Mouse (Mus musculus): ENCODE measurements around the gene Kctd21.

DNA sequence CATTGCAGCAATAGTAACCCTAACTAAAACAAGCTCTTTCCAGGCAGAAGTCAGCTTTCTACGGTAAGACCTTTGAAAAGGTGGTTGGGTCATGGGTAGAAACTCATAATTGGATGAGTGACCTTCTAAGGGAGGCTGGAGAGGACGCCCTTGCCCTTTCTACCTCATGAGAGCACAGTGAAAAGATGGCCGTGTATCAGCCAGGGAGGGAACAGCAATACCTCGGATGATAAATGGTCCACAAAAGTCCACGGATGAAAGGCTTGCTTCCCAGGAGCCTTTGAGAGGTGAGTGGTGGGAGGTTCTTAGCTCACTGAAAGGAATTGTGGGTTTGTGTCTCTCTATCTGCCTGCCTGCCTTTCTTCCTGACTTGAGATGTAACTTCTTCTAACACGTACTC lies 21.2 kb downstream of the Kctd21 start:
- TF ChIP-seq POLR2A (IDR thresholded peaks at IDR 0.05; ENCODE audit: low read depth, low read length) (no peak), CTCF (IDR thresholded peaks at IDR 0.05; ENCODE audit: borderline replicate concordance, insufficient read depth, low read length) (no peak)
